Mouse (Mus musculus) stomach, embryonic 14.5 days (tissue): ENCODE measurements around the gene Ryr2. TPM values are rescaled to one million over a fixed set of nuclear protein-coding genes. Genes with fewer than 3 reads are reported as not detected.

ENCODE experiments used
- ATAC-seq: fragments of 200-750 bp; cut with Nextera tagmentation; 2 replicates; pipeline ENCODE4 v1.8.0; 2017; ENCODE audit warnings: low read depth, moderate TSS enrichment; ENCODE audit not compliant: insufficient number of reproducible peaks, insufficient read depth, low FRiP score
- H3K27ac ChIP-seq: fragments of 300-500 bp; sonication (generic); 2 replicates; pipeline ENCODE4 v1.5.1; 2014; ENCODE audit warnings: mild to moderate bottlenecking, low read length, moderate library complexity, mixed read lengths
- H3K27me3 ChIP-seq: fragments of 300-500 bp; sonication (generic); 2 replicates; pipeline ENCODE4 v1.6.1; 2014; ENCODE audit warnings: low read length, control low read depth, mixed read lengths; ENCODE audit not compliant: control insufficient read depth, insufficient read depth
- H3K36me3 ChIP-seq: fragments of 300-500 bp; sonication (generic); 2 replicates; pipeline ENCODE4 v1.6.1; 2014; ENCODE audit warnings: mild to moderate bottlenecking, control low read depth, low read length, moderate library complexity, mixed read lengths; ENCODE audit not compliant: control insufficient read depth, insufficient read depth
- H3K4me1 ChIP-seq: fragments of 300-500 bp; sonication (generic); 2 replicates; pipeline ENCODE4 v1.6.1; 2014; ENCODE audit warnings: low read length, control low read depth, mixed read lengths; ENCODE audit not compliant: control insufficient read depth, insufficient read depth
- H3K4me2 ChIP-seq: fragments of 300-500 bp; sonication (generic); replicated peaks from 2 replicates; pipeline ENCODE4 v1.6.1; 2014; ENCODE audit warnings: low read depth, low read length, control low read depth
- H3K4me3 ChIP-seq: fragments of 300-500 bp; sonication (generic); 2 replicates; pipeline ENCODE4 v1.5.1; 2014; ENCODE audit warnings: low read depth, low read length, control low read depth
- H3K9ac ChIP-seq: fragments of 300-500 bp; sonication (generic); replicated peaks from 2 replicates; pipeline ENCODE4 v1.6.1; 2014; ENCODE audit warnings: low read depth, mild to moderate bottlenecking, control low read depth, low read length, moderate library complexity, mixed read lengths
- H3K9me3 ChIP-seq: fragments of 300-500 bp; sonication (generic); 2 replicates; pipeline ENCODE4 v1.6.1; 2016; ENCODE audit warnings: low read depth, low read length, control low read depth; ENCODE audit not compliant: control insufficient read depth
- WGBS: fragments of 180-500 bp; shearing (Covaris S2); extraction: QIAGEN DNeasy Blood & Tissue Kit; methylation state at CpG from one replicate; pipeline ENCODE4 v1.1.7; 2014; 5-methylcytosine and 5-hydroxymethylcytosine counted together
- polyA plus RNA-seq: library from polyadenylated mRNA; unstranded; fragments of >200 nt; fragmentation: Nextera tagmentation; extraction: Ambion mirVana; gene quantifications from 2 replicates; pipeline ENCODE4 v1.2.1, GENCODE M21; 2014

The Ryr2 gene
- polyA plus RNA-seq, 1 experiment from 2014 or later: 2.6 TPM

DNA sequence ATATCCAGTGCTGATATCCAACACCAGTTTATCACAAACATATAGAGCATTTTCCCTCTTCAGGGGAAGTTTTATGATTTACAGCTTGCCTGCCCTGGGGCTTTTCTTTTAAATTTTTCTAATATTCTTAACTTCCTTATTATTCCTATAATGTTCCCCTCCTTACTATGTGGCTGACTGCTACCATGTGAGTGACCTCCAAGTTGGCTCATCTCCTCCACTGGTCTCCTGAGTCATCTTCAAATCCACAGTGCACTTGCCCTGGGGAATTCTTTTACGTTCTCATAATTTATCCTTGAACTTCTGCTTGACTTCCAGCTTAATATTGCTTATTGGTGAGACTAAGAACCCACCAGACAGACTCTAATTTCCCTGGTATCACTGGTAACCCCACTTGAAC, 211.1 kb downstream of the Ryr2 start:
- WGBS: 61% methylated on average over 1 of the region's 1 CpGs
- Histone ChIP-seq H3K27ac (no peak overlapping the region), H3K9ac (no peak overlapping the region), H3K9me3 (no peaks in the 10 kb centered on the region), H3K4me1 (no peaks in the 10 kb centered on the region), H3K27me3 (no peaks in the 10 kb centered on the region), H3K36me3 (no peaks in the 10 kb centered on the region), H3K4me3 (no peak overlapping the region), H3K4me2 (no peak overlapping the region)
- ATAC-seq: no peak

DNA sequence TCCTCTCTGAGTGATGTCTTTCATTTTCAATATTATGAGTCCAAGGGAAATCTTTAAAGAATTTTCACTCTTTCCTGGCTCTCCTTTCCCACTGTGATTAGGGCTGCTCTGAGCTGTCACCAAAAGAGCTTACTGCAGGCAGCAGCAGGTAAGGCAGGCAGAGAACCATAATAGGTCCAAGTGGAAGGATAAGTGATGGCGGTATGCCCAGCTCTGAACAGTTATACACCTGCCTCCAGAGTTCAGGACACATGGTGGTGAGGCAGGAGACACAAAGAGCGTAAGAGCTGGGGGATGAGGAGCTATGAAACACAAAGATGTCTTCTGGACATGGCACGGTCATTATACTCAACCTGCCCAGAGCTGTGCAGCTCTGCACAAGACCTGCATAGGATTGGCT, 215.0 kb downstream of the Ryr2 start:
- no peaks in the 10 kb centered on the region for H3K4me1 ChIP-seq
- 93% methylated on average over 3 of the region's 3 CpGs for WGBS

DNA sequence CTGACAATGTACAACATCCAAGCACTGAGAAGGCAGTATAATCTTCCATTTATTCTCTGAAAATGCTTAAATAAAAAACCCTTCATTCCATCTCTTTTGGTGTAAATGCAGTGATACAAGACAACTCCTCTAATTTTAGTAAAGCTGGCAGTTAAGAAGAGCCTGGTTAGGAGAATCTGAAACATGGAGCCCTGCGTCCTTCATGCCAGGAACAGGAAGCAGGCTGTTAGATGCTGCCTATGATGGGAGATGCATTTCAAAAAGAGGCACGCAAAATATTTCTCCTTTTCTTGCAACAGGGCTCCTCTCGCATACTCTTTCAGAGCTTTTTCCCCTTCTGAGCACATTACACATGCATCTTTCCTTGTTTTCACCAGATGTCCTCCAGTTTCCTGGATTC, 215.6 kb downstream of the Ryr2 start:
- Histone ChIP-seq H3K4me2 (no peak overlapping the region), H3K27me3 (no peaks in the 10 kb centered on the region), H3K9ac (no peak overlapping the region), H3K4me3 (no peak overlapping the region), H3K4me1 (no peaks in the 10 kb centered on the region), H3K27ac (no peak overlapping the region), H3K9me3 (no peaks in the 10 kb centered on the region), H3K36me3 (no peaks in the 10 kb centered on the region)
- ATAC-seq: no peak
- 83% methylated on average over 3 of the region's 3 CpGs for WGBS

More for the DNA sequence above, 215.0 kb downstream of the Ryr2 start:
- no peak overlapping the region for H3K9ac ChIP-seq
- ATAC-seq: no peak
- no peak overlapping the region for H3K4me3 ChIP-seq
- H3K27me3 ChIP-seq: no peaks in the 10 kb centered on the region
- H3K27ac ChIP-seq: no peak overlapping the region
- no peaks in the 10 kb centered on the region for H3K9me3 ChIP-seq
- H3K4me2 ChIP-seq: no peak overlapping the region
- no peaks in the 10 kb centered on the region for H3K36me3 ChIP-seq

DNA sequence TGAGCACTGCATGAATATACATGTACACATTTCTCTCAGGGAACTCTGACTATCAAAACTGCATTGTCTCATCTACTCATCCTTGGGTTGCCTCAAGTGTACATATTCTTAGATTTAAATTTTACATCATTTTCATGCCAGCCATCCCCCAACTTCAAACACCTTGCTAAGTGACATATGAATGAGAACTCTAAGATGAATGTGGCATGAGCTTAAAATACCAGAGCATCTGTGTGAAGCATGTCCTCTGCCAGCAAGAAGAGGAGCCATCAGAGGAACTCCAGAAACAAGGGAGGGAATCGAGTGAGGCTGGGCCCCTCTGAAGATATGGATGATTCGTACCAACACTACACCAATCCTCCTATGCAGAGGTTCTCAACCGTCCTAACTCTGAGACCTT, 222.6 kb downstream of the Ryr2 start:
- Histone ChIP-seq H3K27ac (no peak overlapping the region), H3K9ac (no peak overlapping the region), H3K27me3 (no peaks in the 10 kb centered on the region), H3K9me3 (no peaks in the 10 kb centered on the region), H3K4me1 (no peaks in the 10 kb centered on the region), H3K4me3 (no peak overlapping the region), H3K36me3 (no peaks in the 10 kb centered on the region), H3K4me2 (no peak overlapping the region)
- ATAC-seq: no peak
- 87% methylated on average over 3 of the region's 3 CpGs for WGBS

DNA sequence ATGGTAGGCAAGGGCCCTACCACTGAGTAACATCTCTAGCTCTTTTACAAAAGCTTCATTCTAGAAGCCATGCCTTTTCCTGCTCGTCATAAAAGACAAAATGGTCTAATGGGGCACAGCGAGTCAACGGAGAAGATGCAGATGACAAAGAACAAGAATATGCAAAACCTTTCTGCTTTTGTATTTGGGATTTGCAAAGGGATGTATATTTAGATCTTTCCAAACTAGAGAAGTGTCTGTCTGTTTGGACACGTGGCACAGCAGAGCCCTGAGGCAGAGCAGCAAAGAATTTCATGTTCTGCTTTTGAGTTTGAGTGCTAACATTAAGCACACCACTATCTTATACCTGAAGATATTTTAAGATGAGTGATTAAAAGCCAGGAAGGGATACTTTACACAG, 224.4 kb downstream of the Ryr2 start:
- no peak for ATAC-seq
- H3K4me1 ChIP-seq: no peaks in the 10 kb centered on the region
- 88% methylated on average over 4 of the region's 4 CpGs for WGBS

DNA sequence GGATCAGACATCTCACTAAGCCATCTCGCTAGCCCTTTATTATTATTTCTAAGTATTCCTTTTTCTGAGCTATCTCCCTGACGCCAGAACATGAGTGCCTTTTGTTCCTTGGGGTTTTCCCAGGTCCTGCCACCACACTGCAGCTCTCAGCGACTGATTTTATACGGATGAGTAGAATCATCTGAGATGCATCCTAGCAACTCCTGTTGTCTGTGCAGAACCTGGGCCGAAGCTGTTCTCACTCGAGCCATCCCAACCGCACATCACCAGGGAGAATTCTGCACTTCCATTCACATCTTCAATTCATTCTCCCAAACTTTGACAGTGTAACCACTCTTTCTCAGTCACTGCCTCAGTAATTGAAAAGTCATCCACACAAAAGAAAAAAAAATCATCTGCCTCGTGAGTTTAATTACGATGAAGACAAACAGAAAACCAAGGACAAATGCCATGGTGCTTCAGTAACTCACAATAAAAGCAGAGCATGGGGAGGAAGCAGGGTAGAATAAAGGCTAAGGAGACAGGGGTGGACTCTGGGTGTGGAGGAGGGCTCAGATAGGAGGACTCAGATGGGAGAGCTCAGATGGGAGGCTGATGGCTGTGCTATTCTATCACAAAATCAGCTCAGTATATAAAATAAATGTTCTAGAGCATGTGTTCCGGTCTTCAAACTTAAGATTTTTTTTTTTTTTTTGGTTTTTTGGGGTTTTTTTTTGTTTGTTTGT, 226.1 kb downstream of the Ryr2 start:
- Histone ChIP-seq H3K4me3 (no peak overlapping the region), H3K9ac (no peak overlapping the region), H3K27ac (no peak overlapping the region), H3K9me3 (no peaks in the 10 kb centered on the region), H3K27me3 (no peaks in the 10 kb centered on the region), H3K4me2 (no peak overlapping the region), H3K36me3 (no peaks in the 10 kb centered on the region), H3K4me1 (no peaks in the 10 kb centered on the region)
- WGBS: 86% methylated on average over 10 of the region's 10 CpGs
- no peak for ATAC-seq

More for the DNA sequence above, 224.4 kb downstream of the Ryr2 start:
- Histone ChIP-seq H3K4me2 (no peak overlapping the region), H3K27me3 (no peaks in the 10 kb centered on the region), H3K9me3 (no peaks in the 10 kb centered on the region), H3K27ac (no peak overlapping the region), H3K9ac (no peak overlapping the region), H3K36me3 (no peaks in the 10 kb centered on the region), H3K4me3 (no peak overlapping the region)

DNA sequence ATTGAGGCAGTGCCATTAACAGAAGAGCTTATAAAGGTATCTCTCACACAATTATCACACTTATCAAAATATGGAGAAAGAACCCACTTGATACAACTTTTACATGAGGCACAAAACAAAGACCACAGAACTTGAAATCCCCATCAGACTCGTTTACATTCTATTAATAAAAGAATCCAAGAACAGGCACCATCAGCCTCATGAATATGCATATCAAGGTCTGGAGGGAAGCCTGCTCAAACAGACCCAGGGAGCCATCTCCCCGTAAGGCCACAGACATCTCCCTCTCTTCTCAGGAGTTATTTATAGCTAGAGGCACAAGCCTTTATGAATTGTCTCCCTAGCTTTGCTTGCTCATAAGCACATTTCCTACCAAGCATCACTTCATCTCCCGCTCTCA, 227.7 kb downstream of the Ryr2 start:
- no peaks in the 10 kb centered on the region for H3K9me3 ChIP-seq
- H3K4me1 ChIP-seq: no peaks in the 10 kb centered on the region
- no peak overlapping the region for H3K27ac ChIP-seq
- no peaks in the 10 kb centered on the region for H3K36me3 ChIP-seq
- WGBS: 84% methylated on average over 3 of the region's 3 CpGs
- no peak overlapping the region for H3K9ac ChIP-seq
- ATAC-seq: no peak
- H3K4me2 ChIP-seq: no peak overlapping the region
- no peak overlapping the region for H3K4me3 ChIP-seq
- no peaks in the 10 kb centered on the region for H3K27me3 ChIP-seq

DNA sequence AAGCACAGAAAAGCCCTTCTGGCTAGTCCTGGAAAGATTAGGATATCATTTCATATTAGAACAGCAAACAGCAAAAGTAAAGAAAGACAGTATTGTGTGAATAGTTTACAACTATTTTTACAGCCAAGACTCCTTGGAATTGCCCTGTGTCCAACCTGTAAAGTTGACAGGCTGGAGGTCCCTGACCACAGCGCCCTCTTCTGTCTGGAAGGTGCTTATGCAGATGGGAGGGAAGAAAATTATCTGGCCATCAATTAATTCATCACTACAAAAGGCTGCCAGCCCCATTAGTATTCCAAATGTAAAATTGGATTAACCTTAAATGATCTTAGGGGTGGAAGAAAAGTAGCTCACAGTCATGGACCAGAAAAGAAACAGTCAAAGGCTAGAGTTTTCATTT, 231.9 kb downstream of the Ryr2 start:
- Histone ChIP-seq H3K9me3 (no peaks in the 10 kb centered on the region), H3K4me1 (no peaks in the 10 kb centered on the region), H3K27me3 (no peaks in the 10 kb centered on the region), H3K36me3 (no peaks in the 10 kb centered on the region), H3K4me3 (no peak overlapping the region), H3K9ac (no peak overlapping the region), H3K27ac (no peak overlapping the region), H3K4me2 (no peak overlapping the region)
- no peak for ATAC-seq
- 0% methylated on average over 1 of the region's 1 CpGs for WGBS

DNA sequence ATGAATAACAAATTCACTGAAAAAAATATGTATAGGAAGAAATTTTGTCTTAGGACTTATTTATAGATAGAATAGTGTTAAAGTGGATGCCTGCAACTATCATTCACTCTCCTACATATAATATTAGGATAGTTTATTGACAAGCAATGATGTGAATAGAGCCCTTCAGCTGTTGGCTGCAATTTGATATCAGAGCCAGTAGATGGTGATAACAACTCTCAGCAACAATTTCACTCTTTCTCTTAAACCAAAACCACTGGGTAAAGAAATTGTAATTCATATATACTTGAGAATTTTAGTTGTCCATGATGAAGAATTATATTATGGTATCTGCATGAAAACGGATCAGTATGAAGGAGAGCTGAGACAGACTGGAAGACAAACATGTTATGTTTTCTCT, 236.8 kb downstream of the Ryr2 start:
- no peak overlapping the region for H3K4me2 ChIP-seq
- ATAC-seq: no peak
- no peaks in the 10 kb centered on the region for H3K4me1 ChIP-seq
- no peak overlapping the region for H3K9ac ChIP-seq
- no peaks in the 10 kb centered on the region for H3K9me3 ChIP-seq
- H3K27ac ChIP-seq: no peak overlapping the region
- no peak overlapping the region for H3K4me3 ChIP-seq
- H3K36me3 ChIP-seq: no peaks in the 10 kb centered on the region
- WGBS: 67% methylated on average over 1 of the region's 1 CpGs
- no peaks in the 10 kb centered on the region for H3K27me3 ChIP-seq
